Mouse (Mus musculus): Measurements from ENCODE around the gene Vwf. TPM values are rescaled to one million over a fixed set of nuclear protein-coding genes. Genes with fewer than 3 reads are reported as not detected.

The Vwf gene
- 0.92 and 2.8 TPM in 2 replicates for polyA plus RNA-seq (2012; ENCODE audit: low replicate concordance)

DNA sequence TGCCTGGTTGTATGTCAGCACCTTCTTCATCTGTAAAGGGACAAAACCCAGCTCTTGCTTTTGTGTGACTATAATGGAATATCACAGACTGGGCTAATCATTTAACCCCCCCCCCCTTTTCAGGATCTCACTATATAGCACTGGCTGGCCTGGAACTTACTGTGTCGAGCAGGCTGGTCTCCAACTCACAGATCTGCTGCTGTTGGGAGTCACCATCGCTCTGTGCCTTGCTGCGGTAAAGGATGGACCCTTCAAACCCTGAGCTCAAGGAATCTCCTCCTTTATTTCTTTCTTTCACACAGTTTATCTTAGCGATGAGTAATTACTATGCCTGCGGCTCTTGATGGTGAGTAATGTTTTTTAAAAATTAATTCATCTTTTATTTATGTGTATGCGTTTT, at the start of gene Vwf:
Gene Vwf, plus strand, starts transcription at position 301 of the 400 bp plus-strand sequence.

DNA sequence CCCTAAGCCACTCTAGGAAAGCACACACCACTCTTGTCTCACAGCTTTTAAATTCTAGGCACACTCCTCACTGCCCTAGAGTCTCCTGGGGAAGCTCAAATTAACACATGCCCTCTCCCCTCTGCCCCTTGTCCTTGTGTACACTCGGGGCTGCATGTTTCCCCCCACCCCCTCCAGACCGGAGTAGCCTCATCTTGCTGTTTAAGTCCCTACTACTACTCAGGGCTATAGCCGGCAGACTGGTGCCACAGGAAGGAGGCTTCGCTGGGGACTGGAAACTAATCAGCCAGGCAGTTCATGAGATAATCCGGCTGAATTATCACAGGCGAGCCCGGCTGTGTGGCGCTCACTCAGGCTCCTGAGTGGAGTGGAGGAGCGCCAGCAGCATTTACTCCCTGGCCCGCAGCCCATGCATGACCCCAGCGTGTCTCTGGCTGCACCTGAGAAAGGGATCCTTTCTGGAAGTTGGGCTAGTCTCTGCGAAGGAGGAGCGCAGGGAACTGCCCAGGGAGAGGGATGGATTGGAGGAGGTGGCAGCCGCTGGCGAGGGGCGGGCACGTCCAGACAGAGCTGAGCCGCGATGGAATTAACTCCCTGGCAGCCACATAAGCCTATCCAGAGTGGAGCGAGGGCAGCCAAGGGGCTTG, 143.6 kb downstream of the Vwf start, which contains the start of gene Ano2:
Gene Ano2, plus strand, starts transcription at position 363 of the 647 bp plus-strand sequence.

Other genes starting within 250 kb of the Vwf start
- gene Ltbr, start 232.9 kb upstream of the Vwf start, polyA plus RNA-seq (2012; ENCODE audit: low replicate concordance) = 33.0 and 72.9 TPM in 2 replicates
- 3.3 and 15.9 TPM in 2 replicates for gene Scnn1a, start 226.1 kb upstream of the Vwf start, polyA plus RNA-seq (2012; ENCODE audit: low replicate concordance)
- gene Tnfrsf1a, start 197.4 kb upstream of the Vwf start, polyA plus RNA-seq (2012; ENCODE audit: low replicate concordance) = 71.0 and 153 TPM in 2 replicates
- 0.04 and 0.16 TPM in 2 replicates for gene Plekhg6, start 166.0 kb upstream of the Vwf start, polyA plus RNA-seq (2012; ENCODE audit: low replicate concordance)
- 3.2 and 3.4 TPM in 2 replicates for gene Cd9, start 52.0 kb upstream of the Vwf start, polyA plus RNA-seq (2012; ENCODE audit: low replicate concordance)
- gene Ano2, start 143.6 kb downstream of the Vwf start, polyA plus RNA-seq (2012; ENCODE audit: low replicate concordance) = not detected in 2 replicates

Data from hematopoietic multipotent progenitor cell, adult 10-12 weeks (in vitro differentiated cells).